Mouse (Mus musculus) cerebellum, adult 9-11 months (tissue): ENCODE measurements around the gene AI464131.

ENCODE experiments used
- DNase-seq: peaks from one replicate; pipeline ENCODE4 v3.0.0; 2022

Gene AI464131

GRCm38 (mm10) chr4:41502986-41503412, at the start of gene AI464131:
AI464131 (minus strand) TSS chr4:41503076.
- DNase-seq: peak; percentile 97

- DNase-seq: peak; percentile 51
Observed at GRCm38 (mm10) chr4:41552529-41552928, 49.7 kb upstream of the AI464131 start.

GRCm38 (mm10) chr4:41547086-41547485, 44.2 kb upstream of the AI464131 start:
- no peak for DNase-seq

- peak; percentile 71 for DNase-seq
Observed at GRCm38 (mm10) chr4:41545985-41546384, 43.1 kb upstream of the AI464131 start.

GRCm38 (mm10) chr4:41542136-41542535, 39.3 kb upstream of the AI464131 start:
- DNase-seq: no peak

- DNase-seq: no peak
Observed at GRCm38 (mm10) chr4:41534866-41535265, 32.0 kb upstream of the AI464131 start.

GRCm38 (mm10) chr4:41532420-41532819, 29.5 kb upstream of the AI464131 start:
- DNase-seq: no peak

GRCm38 (mm10) chr4:41527996-41528395, 25.1 kb upstream of the AI464131 start:
- DNase-seq: peak; percentile 58

- DNase-seq: no peak
Observed at GRCm38 (mm10) chr4:41527076-41527475, 24.2 kb upstream of the AI464131 start.

GRCm38 (mm10) chr4:41526553-41526952, 23.7 kb upstream of the AI464131 start:
- DNase-seq: no peak

- no peak for DNase-seq
Observed at GRCm38 (mm10) chr4:41524829-41525228, 22.0 kb upstream of the AI464131 start.

- DNase-seq: no peak
Observed at GRCm38 (mm10) chr4:41523839-41524238, 21.0 kb upstream of the AI464131 start.

- no peak for DNase-seq
Observed at GRCm38 (mm10) chr4:41522788-41523187, 19.9 kb upstream of the AI464131 start.

- no peak for DNase-seq
Observed at GRCm38 (mm10) chr4:41522136-41522535, 19.3 kb upstream of the AI464131 start.

GRCm38 (mm10) chr4:41520641-41521040, 17.8 kb upstream of the AI464131 start:
- no peak for DNase-seq

- no peak for DNase-seq
Observed at GRCm38 (mm10) chr4:41519195-41519594, 16.3 kb upstream of the AI464131 start.

GRCm38 (mm10) chr4:41518349-41518748, 15.5 kb upstream of the AI464131 start:
- DNase-seq: no peak

GRCm38 (mm10) chr4:41517233-41517632, 14.4 kb upstream of the AI464131 start, which contains the start of gene 1110017D15Rik:
1110017D15Rik (minus strand) TSS chr4:41517333.
- no peak for DNase-seq

GRCm38 (mm10) chr4:41513714-41514113, 10.8 kb upstream of the AI464131 start:
- DNase-seq: no peak

- no peak for DNase-seq
Observed at GRCm38 (mm10) chr4:41513309-41513708, 10.4 kb upstream of the AI464131 start.

- DNase-seq: no peak
Observed at GRCm38 (mm10) chr4:41507998-41508397, 5.1 kb upstream of the AI464131 start.

GRCm38 (mm10) chr4:41507326-41507924, 4.5 kb upstream of the AI464131 start:
- DNase-seq: no peak

GRCm38 (mm10) chr4:41506906-41507305, 4.0 kb upstream of the AI464131 start:
- DNase-seq: peak; percentile 87

- peak; percentile 73 for DNase-seq
Observed at GRCm38 (mm10) chr4:41506156-41506555, 3.3 kb upstream of the AI464131 start.

- DNase-seq: peak; percentile 49
Observed at GRCm38 (mm10) chr4:41505131-41505551, 2.3 kb upstream of the AI464131 start.
